Mouse (Mus musculus) limb, embryonic 10.5 days (tissue): Measurements from ENCODE around the gene Tcf3. TPM values are rescaled to one million over a fixed set of nuclear protein-coding genes. Genes with fewer than 3 reads are reported as not detected.

Experiments
- DNase-seq: peaks from one replicate; pipeline ENCODE4 v3.0.0-alpha.2; 2017; ENCODE audit warnings: low spot score
- H3K27ac ChIP-seq: fragments of 300-500 bp; sonication (generic); 2 replicates; pipeline ENCODE4 v1.5.1; 2016; ENCODE audit warnings: mild to moderate bottlenecking
- H3K27me3 ChIP-seq: fragments of 300-500 bp; sonication (generic); 2 replicates; pipeline ENCODE4 v1.6.1; 2016; ENCODE audit warnings: low read depth, mild to moderate bottlenecking; ENCODE audit not compliant: poor library complexity, severe bottlenecking
- H3K36me3 ChIP-seq: fragments of 300-500 bp; sonication (generic); 2 replicates; pipeline ENCODE4 v1.6.1; 2016; ENCODE audit warnings: mild to moderate bottlenecking, moderate library complexity
- H3K4me1 ChIP-seq: fragments of 300-500 bp; sonication (generic); 2 replicates; pipeline ENCODE4 v1.6.1; 2016
- H3K4me3 ChIP-seq: fragments of 300-500 bp; sonication (generic); 2 replicates; pipeline ENCODE4 v1.5.1; 2016; ENCODE audit warnings: mild to moderate bottlenecking, moderate library complexity
- H3K9me3 ChIP-seq: fragments of 300-500 bp; sonication (generic); replicated peaks from 2 replicates; pipeline ENCODE4 v1.6.1; 2016; ENCODE audit warnings: mild to moderate bottlenecking
- WGBS: fragments of 180-500 bp; shearing (Covaris S2); methylation state at CpG from one replicate; pipeline ENCODE4 v1.1.7; 2016; 5-methylcytosine and 5-hydroxymethylcytosine counted together
- polyA plus RNA-seq: library from polyadenylated mRNA; unstranded; fragments of >200 nt; fragmentation: Nextera tagmentation; extraction: Ambion mirVana; gene quantifications from 2 replicates; pipeline ENCODE4 v1.2.1, GENCODE M21; 2016

Tcf3 gene
- polyA plus RNA-seq, 1 experiment from 2014 or later: 283 TPM

GRCm38 (mm10) chr10:80450599-80450998, 17.2 kb upstream of the Tcf3 start:
- WGBS: 4% methylated on average over 6 of the region's 6 CpGs
- Histone ChIP-seq H3K4me3 (no peak overlapping the region; the same call in 1 of the 2 replicates), H3K27me3 (peaks cover 70% of the 10 kb centered on the region)

GRCm38 (mm10) chr10:80445898-80446601, 12.6 kb upstream of the Tcf3 start:
- peak overlapping the region; percentile 12; the same call in 1 of the 2 replicates for H3K4me3 ChIP-seq
- peaks cover 63% of the 10 kb centered on the region for H3K27me3 ChIP-seq
- peak; percentile 89 for DNase-seq
- peaks cover 10% of the 10 kb centered on the region for H3K4me1 ChIP-seq
- 8% methylated on average over 26 of the region's 26 CpGs for WGBS
- no peak overlapping the region for H3K27ac ChIP-seq
- H3K9me3 ChIP-seq: no peaks in the 10 kb centered on the region
- no peaks in the 10 kb centered on the region for H3K36me3 ChIP-seq

More at GRCm38 (mm10) chr10:80450599-80450998, 17.2 kb upstream of the Tcf3 start:
- DNase-seq: no peak
- H3K27ac ChIP-seq: peak overlapping the region; percentile 32; the same call in 1 of the 2 replicates
- no peaks in the 10 kb centered on the region for H3K9me3 ChIP-seq
- H3K36me3 ChIP-seq: no peaks in the 10 kb centered on the region
- peaks cover 9% of the 10 kb centered on the region; the same call in 1 of the 2 replicates for H3K4me1 ChIP-seq

- Histone ChIP-seq H3K27me3 (peaks cover 56% of the 10 kb centered on the region), H3K4me3 (no peak overlapping the region), H3K27ac (no peak overlapping the region), H3K36me3 (no peaks in the 10 kb centered on the region), H3K4me1 (peaks cover 5% of the 10 kb centered on the region), H3K9me3 (no peaks in the 10 kb centered on the region)
- 29% methylated on average over 1 of the region's 1 CpGs for WGBS
- no peak for DNase-seq
Measured at GRCm38 (mm10) chr10:80445052-80445451, 11.6 kb upstream of the Tcf3 start.

GRCm38 (mm10) chr10:80444339-80445045, 11.0 kb upstream of the Tcf3 start:
- Histone ChIP-seq H3K9me3 (no peaks in the 10 kb centered on the region), H3K4me1 (peaks cover 5% of the 10 kb centered on the region), H3K27me3 (peaks cover 56% of the 10 kb centered on the region), H3K4me3 (no peak overlapping the region), H3K36me3 (no peaks in the 10 kb centered on the region), H3K27ac (no peak overlapping the region)
- no peak for DNase-seq
- WGBS: 54% methylated on average over 5 of the region's 5 CpGs

GRCm38 (mm10) chr10:80443575-80444278, 10.3 kb upstream of the Tcf3 start:
- Histone ChIP-seq H3K4me3 (no peak overlapping the region), H3K27me3 (peaks cover 50% of the 10 kb centered on the region), H3K36me3 (no peaks in the 10 kb centered on the region), H3K9me3 (no peaks in the 10 kb centered on the region), H3K4me1 (peaks cover 5% of the 10 kb centered on the region), H3K27ac (no peak overlapping the region)
- DNase-seq: no peak
- WGBS: 86% methylated on average over 7 of the region's 8 CpGs

- H3K4me3 ChIP-seq: no peak overlapping the region
- no peaks in the 10 kb centered on the region for H3K36me3 ChIP-seq
- no peaks in the 10 kb centered on the region for H3K9me3 ChIP-seq
- 56% methylated on average over 2 of the region's 2 CpGs for WGBS
- no peak for DNase-seq
- H3K27me3 ChIP-seq: peaks cover 46% of the 10 kb centered on the region
- H3K4me1 ChIP-seq: peaks cover 8% of the 10 kb centered on the region
- H3K27ac ChIP-seq: no peak overlapping the region
Measured at GRCm38 (mm10) chr10:80442989-80443388, 9.5 kb upstream of the Tcf3 start.

- DNase-seq: no peak
- Histone ChIP-seq H3K4me3 (no peak overlapping the region), H3K36me3 (no peaks in the 10 kb centered on the region), H3K9me3 (no peaks in the 10 kb centered on the region), H3K27me3 (peaks cover 41% of the 10 kb centered on the region), H3K4me1 (peaks cover 9% of the 10 kb centered on the region), H3K27ac (no peak overlapping the region)
- WGBS: 61% methylated on average over 8 of the region's 8 CpGs
Measured at GRCm38 (mm10) chr10:80441598-80441997, 8.2 kb upstream of the Tcf3 start.

GRCm38 (mm10) chr10:80440031-80440430, 6.6 kb upstream of the Tcf3 start:
- no peak for DNase-seq
- H3K36me3 ChIP-seq: no peaks in the 10 kb centered on the region

GRCm38 (mm10) chr10:80437973-80438372, 4.5 kb upstream of the Tcf3 start:
- 67% methylated on average over 4 of the region's 4 CpGs for WGBS
- H3K4me1 ChIP-seq: peaks cover 18% of the 10 kb centered on the region
- DNase-seq: no peak
- no peak overlapping the region for H3K4me3 ChIP-seq
- no peak overlapping the region for H3K27ac ChIP-seq
- H3K36me3 ChIP-seq: 0 out of 2 replicates have a peak, but pooled peaks cover 1% of the 10 kb centered on the region
- H3K9me3 ChIP-seq: no peaks in the 10 kb centered on the region
- peaks cover 10% of the 10 kb centered on the region for H3K27me3 ChIP-seq

More at GRCm38 (mm10) chr10:80440031-80440430, 6.6 kb upstream of the Tcf3 start:
- Histone ChIP-seq H3K27ac (no peak overlapping the region), H3K4me1 (peaks cover 18% of the 10 kb centered on the region), H3K9me3 (no peaks in the 10 kb centered on the region), H3K27me3 (peaks cover 25% of the 10 kb centered on the region), H3K4me3 (no peak overlapping the region)

GRCm38 (mm10) chr10:80436276-80436675, 2.8 kb upstream of the Tcf3 start:
- Histone ChIP-seq H3K27me3 (peaks cover 9% of the 10 kb centered on the region), H3K9me3 (no peaks in the 10 kb centered on the region), H3K4me1 (peaks cover 27% of the 10 kb centered on the region), H3K4me3 (peak overlapping the region; percentile 9; the same call in 1 of the 2 replicates), H3K27ac (0 out of 2 replicates have a peak overlapping the region, but pooled peaks have one; percentile 27), H3K36me3 (peaks cover 6% of the 10 kb centered on the region)
- DNase-seq: no peak
- 14% methylated on average over 9 of the region's 9 CpGs for WGBS

GRCm38 (mm10) chr10:80435764-80436163, 2.3 kb upstream of the Tcf3 start:
- H3K9me3 ChIP-seq: no peaks in the 10 kb centered on the region
- no peak for DNase-seq
- 56% methylated on average over 7 of the region's 7 CpGs for WGBS
- no peak overlapping the region; the same call in 1 of the 2 replicates for H3K4me3 ChIP-seq
- H3K36me3 ChIP-seq: peaks cover 11% of the 10 kb centered on the region
- peaks cover 32% of the 10 kb centered on the region for H3K4me1 ChIP-seq
- H3K27ac ChIP-seq: peak overlapping the region; percentile 27; the same call in 1 of the 2 replicates
- peaks cover 9% of the 10 kb centered on the region for H3K27me3 ChIP-seq

- Histone ChIP-seq H3K4me1 (peaks cover 40% of the 10 kb centered on the region), H3K27ac (peak overlapping the region; percentile 98), H3K9me3 (no peaks in the 10 kb centered on the region), H3K27me3 (peaks cover 9% of the 10 kb centered on the region), H3K4me3 (peak overlapping the region; percentile 99; the same call in 1 of the 2 replicates), H3K36me3 (peaks cover 21% of the 10 kb centered on the region)
- 80% methylated on average over 3 of the region's 3 CpGs for WGBS
- DNase-seq: no peak
Measured at GRCm38 (mm10) chr10:80434823-80435222, 1.4 kb upstream of the Tcf3 start.
